Mouse (Mus musculus): Measurements from ENCODE around the gene Immp1l. TPM values are rescaled to one million over a fixed set of nuclear protein-coding genes. Genes with fewer than 3 reads are reported as not detected.

Immp1l gene
- total RNA-seq (2017): 50.8 and 50.9 TPM in 2 replicates

DNA sequence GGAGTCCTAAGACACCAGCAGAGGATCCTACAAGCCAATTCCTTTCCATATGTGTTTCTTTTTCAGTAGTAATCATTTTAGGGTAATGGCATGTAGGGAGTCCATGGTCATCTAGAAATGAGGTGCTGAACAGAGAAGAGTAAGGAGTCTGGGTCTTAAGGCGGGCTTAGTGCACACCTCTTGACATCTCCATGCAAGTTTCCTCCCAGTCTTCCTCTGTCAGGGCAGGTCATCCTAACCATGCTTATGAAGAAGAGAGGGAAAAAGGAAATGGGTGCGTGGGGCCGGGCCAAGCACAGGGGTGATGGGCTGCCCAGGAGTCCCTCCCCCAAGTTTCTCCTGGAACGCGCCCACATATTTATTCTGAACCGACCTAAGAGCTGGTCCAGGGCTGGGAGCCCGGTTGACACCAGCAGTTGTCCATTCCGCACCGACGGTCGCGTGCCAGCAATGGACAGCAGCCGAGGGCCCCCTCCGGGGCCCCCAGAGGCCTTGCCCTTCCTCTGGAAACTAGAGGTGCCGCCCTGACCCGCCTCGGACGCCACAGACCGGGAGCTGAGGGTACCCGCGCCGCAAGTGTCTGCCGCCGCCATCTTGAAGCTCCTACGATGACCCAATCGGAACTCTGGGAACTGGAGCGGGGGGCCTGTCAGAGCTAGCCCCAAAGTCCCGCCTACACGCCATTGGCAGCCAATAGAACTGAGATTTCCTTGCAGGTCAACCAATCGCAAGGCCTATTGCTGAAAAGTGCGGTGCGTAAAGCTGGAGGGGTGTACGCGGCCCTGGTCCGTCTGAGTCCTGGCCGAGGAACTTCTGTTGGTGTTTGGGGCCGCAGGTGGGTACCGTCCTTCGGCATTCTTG lies at the start of gene Immp1l, which contains the start of gene Elp4:
Gene Immp1l (plus strand): TSS at position 743 of the 861 bp plus-strand sequence.
Gene Elp4 (minus strand): TSS at position 669 of the 861 bp plus-strand sequence.
- ATAC-seq (replicated peaks; ENCODE audit: low read depth, poor library complexity, severe bottlenecking): peak; percentile 99

DNA sequence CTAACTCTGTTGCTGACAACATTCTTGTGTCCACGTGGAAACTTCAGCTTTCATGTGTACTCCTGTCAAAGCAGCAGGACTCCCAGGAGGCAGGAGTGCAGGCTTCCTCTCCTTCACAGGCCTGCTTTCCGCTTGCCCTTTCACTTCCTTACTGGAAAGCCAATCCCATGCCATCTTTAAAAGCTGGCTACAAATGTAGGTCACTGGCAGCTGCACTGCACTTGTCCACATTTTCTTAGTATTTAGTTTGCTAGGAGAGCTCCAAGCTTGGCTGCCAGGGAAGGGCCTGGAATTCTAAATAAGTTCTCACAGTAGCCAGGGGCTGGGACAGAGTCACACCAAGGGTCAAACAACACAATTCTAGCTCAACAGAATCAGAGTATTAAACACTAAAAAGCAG lies 49.7 kb upstream of the Immp1l start:
- ATAC-seq (replicated peaks; ENCODE audit: low read depth, poor library complexity, severe bottlenecking): no peak

DNA sequence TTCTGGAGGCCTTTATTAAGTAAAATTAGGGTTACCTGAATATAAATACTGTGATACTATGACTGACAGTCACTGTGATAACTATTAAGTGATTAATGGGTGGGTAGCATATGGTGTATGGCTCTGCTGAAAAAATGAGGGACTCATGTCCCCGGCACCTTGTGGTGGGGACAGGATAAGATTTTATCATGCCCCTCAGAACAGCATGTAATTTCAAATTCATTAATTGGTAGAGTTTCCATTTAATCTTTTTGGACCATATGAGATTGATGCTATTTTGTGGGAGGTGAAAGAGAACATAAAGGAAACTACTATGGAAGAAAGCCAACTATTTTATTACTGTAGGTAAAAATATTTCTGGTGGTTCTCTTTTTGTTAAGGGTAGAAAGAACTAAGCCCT lies 31.0 kb upstream of the Immp1l start:
- ATAC-seq (replicated peaks; ENCODE audit: low read depth, poor library complexity, severe bottlenecking): no peak

DNA sequence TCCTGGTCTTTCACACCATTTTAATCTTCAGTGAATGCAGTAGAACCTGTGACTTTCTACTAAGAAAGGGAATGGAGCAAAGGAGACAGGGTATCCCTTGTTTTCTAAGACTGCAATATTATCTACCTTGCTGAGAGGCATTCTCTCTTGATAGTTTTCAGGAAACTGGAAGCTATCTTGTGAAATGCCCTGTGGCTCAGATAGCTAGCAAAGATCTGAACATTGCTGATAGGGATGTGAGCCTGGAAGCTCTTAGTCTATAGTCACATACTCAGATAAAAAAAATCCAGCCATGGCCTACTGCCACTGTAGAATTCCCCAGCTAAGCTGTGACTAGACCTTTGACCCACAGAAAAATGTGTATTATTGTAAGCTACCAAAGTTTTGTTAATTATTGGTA lies 13.6 kb upstream of the Immp1l start:
- ATAC-seq (replicated peaks; ENCODE audit: low read depth, poor library complexity, severe bottlenecking): no peak

DNA sequence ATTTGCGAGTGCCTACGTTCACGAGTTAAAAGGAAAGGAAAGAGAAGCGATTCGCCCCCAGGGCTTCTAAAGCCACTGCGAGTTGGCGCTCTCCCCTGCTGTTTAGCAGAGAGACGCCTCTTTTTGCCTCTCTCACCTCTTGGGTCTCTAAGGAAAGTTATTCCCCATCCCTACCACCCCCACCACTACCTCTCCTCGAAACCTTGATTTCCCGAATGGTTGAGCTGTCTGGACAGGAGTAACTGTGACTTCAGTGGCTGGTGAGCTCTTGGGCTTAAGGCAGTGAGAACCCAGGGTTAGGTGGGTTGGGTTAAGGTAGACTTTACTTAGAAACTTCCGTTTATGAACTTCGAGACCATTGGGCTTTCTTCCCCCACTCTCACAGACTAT lies 314 bp downstream of the Immp1l start:
- ATAC-seq (replicated peaks; ENCODE audit: low read depth, poor library complexity, severe bottlenecking): peak; percentile 45

DNA sequence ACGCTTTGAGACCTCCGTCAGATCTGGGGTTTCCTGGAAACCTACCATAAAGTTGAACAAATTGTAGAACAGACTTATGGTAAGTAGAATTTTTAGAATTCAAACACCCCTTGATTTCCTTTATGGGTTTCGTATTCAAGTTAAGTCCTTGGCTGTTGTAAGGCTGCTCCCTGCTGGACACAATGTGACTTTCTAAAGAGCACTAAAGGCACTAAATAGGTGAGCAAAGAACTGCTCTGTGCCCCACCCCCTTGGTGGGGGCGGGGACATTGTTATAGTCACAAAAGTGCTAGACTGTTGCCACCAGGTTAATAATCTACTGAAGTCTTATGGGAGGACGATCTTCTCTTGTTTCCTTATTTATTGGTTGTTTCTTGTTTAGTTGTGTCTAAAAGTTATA lies 3.9 kb downstream of the Immp1l start:
- ATAC-seq (replicated peaks; ENCODE audit: low read depth, poor library complexity, severe bottlenecking): no peak

DNA sequence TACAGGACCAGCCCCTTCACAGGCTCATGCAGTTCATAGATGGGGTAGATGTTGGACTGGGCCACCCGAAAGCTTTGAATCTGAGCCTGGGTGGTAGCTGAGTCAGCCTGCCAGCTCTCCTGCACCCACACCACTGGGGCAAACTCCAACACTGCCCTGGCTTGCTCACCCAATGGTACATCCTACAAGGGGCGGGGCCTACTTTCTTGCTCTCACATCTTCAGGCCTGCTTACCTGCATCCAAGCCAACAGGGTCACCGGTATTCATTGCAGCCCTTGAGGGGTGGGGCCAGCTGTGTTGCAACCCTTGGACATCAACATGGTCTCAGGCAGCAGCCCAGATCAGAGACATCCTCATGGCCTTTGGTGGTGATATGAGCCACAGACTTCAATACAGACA lies 6.2 kb downstream of the Immp1l start:
- ATAC-seq (replicated peaks; ENCODE audit: low read depth, poor library complexity, severe bottlenecking): no peak

DNA sequence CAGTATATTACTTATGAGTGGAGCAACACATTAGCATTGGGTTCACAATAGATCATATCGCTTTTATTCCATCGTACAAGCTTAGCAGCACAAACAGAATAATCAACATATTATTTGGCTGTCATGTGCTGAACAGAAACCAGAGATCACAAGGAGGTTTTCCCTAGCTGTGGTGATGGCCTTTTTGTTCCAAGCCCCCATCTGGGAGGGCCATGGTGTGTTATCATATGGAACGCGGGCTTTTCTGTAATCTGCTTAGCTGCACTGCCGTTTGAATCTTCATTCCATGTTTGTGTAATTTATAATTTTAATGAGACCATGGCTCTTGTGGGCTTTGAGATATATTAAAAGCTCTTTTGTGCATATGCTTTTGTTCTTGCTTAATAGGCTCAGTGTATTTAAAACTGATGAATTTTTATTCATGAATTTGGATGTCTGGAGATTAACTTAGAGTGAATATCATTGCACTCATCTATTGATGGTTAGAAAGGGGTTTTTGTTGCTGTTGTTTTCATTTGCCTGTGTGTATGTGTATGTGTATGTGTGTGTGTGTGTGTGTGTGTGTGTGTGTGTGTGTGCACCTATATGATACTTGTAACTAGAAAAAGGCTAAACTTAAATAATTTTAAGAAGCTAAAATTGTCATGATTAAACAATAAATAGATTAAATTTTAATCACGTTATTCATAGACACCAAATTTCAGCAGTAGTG lies 9.4 kb downstream of the Immp1l start:
- no peak for ATAC-seq (replicated peaks; ENCODE audit: low read depth, poor library complexity, severe bottlenecking)

DNA sequence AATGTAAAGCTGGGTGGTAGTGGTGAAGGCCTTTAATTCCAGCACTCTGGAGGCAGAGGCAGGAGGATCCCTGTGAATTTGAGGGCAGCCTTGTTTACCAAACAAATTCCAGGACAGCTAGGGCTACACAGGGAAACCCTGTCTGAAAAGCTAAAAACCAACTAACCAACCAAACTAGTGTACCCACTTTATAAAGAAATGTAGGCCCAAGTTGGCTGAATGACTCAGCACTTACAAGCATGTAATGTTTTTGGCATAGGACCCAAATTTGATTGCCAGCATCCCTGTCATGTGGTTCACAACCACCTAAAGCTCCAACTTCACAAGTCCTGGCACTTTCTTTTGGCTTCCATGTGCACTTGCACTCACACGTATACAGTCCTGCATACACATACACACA lies 12.2 kb downstream of the Immp1l start:
- no peak for ATAC-seq (replicated peaks; ENCODE audit: low read depth, poor library complexity, severe bottlenecking)

DNA sequence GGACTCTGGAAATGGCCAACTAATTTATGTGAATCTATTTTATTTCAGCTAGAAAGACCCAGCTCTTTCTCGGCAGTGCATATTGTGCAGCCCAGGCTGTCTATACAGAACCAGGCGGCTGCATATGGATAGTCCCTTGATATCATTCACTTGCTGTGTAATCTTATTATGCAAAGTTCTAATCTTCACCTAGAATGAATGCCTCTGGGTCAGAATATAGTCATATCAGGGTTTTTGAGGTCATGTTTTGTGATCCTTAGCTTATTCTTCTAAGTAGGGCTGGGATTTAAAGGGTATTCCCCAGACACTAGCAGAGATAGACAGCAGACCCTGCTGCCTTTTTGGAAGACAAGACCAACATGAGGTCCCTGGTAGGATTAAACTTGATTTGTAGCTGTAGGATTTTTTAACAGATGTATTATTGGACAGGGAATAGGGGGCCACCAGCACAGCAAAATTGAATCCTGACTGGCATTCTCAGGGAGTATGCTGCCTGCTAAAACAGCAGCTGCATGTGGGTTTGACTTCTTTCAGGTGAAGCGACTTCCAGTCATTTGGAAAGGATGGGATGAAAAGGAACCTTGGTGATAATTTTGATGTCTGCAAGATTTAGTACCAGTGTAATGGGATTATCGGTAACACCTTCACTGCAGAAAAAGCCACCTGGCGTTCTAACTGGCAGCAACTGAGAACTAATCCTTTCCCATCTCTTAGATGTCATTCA lies 13.3 kb downstream of the Immp1l start:
- no peak for ATAC-seq (replicated peaks; ENCODE audit: low read depth, poor library complexity, severe bottlenecking)

DNA sequence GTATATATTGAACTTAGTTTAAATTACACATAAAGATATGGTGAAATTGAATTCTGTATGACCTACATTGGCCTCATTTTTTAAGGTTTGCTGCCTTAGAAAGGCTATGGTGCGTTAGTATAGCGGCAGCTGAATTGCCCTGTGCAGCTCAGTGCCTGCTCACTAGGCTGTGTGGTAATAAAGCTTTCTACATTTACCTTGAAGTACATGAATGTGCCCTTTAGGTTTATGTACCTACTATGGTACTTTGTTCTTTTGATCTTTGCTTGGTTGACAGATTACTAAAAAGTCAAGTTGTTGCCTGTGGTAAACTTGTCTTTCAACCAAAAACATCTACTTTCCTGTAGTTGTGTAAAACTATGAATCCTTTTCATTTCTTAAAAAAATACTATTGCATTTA lies 45.7 kb downstream of the Immp1l start:
- ATAC-seq (replicated peaks; ENCODE audit: low read depth, poor library complexity, severe bottlenecking): no peak

DNA sequence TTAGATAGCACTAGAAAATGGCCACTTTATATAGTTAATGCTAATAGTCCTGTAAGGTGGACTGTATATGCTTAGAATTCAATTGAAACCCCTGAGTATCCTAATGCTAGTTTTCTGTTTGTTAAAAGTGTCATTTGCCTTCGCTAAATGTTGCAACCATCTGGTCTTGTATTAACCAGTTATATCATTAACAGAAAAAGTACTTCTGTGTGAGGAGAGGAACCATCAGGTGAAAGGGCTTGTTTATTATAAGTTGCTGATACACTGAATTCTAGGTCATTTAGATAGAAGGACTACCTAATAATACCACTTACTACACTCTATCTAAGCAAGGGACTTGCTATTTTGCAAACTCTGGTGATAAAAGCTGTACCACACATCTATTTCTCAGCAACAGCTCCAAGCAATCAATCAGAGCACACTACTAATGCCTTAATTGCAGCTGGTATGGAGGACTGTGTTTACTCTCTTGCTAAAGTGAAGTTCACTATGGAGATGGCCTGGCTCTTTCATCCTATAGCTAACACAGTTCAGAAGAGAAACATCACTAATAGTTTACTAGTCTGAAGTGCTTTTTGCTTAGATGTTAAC lies 47.0 kb downstream of the Immp1l start:
- no peak for ATAC-seq (replicated peaks; ENCODE audit: low read depth, poor library complexity, severe bottlenecking)

DNA sequence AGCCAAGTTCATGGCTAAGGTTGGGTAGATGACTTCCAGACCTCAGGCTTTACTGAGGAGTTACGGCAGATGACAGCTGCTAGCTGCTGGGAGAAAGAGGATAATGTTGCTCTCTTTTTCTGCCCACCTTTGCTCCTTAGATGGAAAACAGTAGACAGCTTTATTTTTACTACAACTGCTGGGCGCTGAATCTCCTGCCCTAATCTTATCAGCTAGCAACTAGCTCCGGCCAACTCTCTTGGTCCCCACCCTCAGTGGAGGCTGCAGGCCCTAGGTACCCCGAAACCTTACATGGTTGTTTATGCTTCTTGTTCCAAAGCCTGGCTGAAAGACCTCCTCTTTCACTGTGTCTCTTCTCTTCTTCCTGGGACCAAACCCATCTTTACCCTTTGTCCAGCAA lies 49.4 kb downstream of the Immp1l start:
- ATAC-seq (replicated peaks; ENCODE audit: low read depth, poor library complexity, severe bottlenecking): no peak

DNA sequence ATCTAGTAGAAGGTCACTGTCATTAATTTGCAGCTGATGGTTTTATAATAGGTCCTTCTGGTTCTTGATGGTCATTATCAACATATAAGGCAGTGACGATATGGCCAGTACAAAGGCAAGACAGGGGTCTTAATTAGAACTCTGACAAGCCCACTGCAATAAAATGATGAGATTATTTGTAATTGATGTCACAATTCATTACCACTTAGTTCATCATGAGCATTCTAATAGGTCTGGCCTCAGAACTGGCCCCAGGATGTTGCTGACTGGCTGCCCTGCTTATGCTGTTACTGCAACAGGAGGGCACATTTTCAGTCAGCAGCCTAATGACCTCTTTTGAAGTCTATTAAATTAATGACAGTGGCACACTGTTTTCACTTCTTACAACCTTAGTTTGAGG lies 59.0 kb downstream of the Immp1l start:
- ATAC-seq (replicated peaks; ENCODE audit: low read depth, poor library complexity, severe bottlenecking): no peak

DNA sequence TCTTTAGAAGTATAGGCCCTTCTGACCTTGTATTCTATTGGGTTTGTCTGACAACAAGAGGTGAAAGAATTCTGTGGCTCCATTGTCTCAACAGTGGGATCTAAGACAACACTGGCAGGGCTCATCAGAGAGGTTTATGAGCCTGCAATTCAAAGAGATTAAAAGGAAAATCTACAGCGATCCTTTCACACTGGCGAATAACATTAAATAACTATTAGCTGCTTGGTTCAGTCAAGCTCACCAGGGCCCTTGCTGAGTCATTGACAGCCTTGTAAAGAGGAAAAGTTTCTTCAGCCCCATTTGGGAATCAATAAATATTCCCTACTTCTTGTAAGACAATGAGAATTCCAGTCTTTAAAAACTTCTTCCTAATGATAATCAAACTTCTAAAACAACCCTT lies 69.5 kb downstream of the Immp1l start:
- no peak for ATAC-seq (replicated peaks; ENCODE audit: low read depth, poor library complexity, severe bottlenecking)

DNA sequence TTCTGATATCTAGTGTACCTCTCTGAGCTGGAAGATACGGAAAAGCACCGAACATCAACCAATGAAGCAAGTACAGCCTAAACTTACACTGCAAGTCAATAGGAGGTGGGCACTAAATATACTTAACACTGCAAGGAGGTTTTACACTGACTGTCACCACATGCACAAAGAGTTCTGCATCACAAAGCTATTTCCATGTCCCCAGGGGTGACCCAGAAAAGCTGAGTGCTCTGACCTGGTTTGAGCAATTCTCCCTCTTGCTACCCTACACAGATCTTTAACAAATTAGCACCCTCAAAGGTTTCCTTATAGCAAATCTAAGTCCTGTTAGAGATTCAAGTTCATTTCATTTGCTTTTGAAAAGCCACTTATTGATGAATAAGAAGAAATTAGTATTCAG lies 73.6 kb downstream of the Immp1l start:
- ATAC-seq (replicated peaks; ENCODE audit: low read depth, poor library complexity, severe bottlenecking): no peak

DNA sequence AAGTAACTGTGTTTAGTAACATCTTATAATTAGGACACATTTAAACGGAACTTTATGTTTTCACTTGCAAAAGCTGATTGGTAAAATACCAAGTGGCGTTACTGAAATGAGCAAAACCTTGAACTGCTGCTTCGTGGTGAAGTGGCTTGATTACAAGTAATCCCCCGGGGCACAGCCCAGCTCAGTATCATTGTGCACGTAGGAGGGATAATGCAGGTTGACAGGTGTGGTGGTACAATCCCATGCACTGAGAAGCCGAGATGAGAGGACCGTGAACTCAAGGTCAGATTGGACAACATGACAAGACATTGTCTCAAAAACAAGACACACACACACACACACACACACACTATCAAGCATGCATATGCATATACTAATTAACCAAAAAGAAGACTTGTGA lies 80.8 kb downstream of the Immp1l start:
- ATAC-seq (replicated peaks; ENCODE audit: low read depth, poor library complexity, severe bottlenecking): no peak

DNA sequence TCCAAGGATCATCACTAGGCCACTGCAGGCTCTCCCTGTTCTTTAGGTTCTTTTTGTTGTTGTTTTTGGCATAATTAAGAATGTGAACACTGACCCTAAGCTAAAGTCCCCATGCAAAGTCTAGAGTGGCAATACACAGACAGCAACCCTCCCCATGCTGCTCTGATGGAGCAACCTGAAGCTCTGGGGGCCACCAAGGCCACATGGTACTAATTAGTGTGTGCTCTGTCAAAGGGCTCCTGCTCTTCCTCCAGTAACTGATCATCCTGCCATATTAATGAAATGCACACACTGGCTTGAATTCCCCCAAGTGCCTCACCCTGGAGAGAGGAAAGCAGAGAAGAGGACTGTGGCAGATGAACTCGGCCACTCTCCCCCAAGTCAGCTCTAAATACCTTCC lies 82.7 kb downstream of the Immp1l start:
- no peak for ATAC-seq (replicated peaks; ENCODE audit: low read depth, poor library complexity, severe bottlenecking)

DNA sequence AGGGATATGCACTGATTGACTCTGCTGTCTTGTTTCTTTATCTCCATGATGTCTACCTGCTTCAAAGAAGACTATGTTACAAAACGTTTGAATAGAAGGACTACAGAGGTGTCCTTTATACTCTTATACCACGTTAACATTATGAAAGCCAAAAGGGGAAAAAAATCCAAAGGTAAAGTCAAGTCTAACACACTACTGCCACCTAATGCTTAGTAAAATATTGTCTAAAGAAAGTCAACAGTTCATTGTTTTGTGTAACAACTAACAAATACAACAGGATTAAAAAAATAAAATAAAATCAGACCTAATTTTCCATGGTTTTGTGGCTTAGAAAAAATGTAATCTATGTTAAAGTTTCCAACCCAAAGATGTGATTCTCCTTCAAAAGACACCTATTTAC lies 83.6 kb downstream of the Immp1l start:
- no peak for ATAC-seq (replicated peaks; ENCODE audit: low read depth, poor library complexity, severe bottlenecking)

Data from common myeloid progenitor, adult 5-6 weeks (primary cell).